Mouse (Mus musculus): Measurements from ENCODE around the gene Cdc42ep1. TPM values are rescaled to one million over a fixed set of nuclear protein-coding genes. Genes with fewer than 3 reads are reported as not detected.
A peak's percentile ranks its signal among the peaks of the same experiment; 100 is the strongest.
"Not testable (repeated sequence)": the region's sequence is repeated elsewhere in the genome, so short reads cannot be mapped to it uniquely, and the experiment has no call there.

Gene Cdc42ep1
- polyA plus RNA-seq, 3 experiments from 2014 or later, result not detected

DNA sequence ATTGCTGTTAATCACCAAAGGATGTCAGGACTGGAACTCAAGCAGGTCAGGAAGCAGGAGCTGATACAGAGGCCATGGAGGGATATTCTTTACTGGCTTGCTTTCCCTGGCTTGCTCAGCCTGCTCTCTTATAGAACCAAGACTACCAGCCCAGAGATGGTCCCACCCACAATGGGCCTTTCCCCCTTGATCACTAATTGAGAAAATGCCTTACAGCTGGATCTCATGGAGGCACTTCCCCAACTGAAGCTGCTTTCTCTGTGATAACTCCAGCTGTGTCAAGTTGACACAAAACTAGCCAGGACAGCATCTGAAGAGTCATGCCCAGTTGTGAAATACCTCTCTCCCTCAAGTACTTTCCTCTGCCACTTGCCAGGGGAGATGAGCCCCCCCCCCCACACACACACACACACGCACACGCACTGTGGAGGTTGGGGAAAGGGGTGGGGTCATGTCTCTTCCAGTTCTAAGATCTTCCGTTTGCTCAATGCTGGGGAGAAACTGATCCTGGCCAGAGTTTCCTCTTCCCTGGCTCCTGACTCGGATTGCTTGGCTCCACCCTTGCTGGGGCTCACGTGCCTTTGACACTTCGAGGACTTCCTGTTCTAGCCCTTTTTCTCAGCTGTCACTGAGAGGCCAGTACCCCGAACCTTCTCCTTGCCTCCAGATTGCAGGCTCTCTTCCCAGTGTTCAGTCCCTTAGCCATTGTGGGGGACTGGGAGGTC, 36.5 kb downstream of the Cdc42ep1 start:
- ATAC-seq, result not testable (repeated sequence)

DNA sequence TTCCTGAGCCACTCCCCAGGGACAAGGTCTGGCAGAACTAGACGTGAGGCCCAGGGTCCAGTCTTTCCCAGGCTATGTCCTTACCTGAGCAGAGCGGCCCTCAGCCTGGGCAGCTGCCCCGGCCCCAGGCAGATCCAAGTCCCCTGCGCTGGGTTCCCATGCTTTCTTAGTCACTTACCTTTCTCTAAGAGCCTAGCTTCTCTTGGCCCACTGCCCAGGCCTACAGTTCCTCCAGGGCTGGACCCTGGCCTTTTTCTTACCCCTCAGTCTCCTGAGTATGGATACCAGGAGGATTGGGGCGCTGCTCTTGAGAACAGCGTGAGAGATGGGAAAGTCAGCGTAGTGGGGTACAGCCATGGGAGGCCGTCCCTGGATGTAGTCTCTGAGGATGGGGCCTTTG, 38.0 kb downstream of the Cdc42ep1 start:
- no peak for ATAC-seq

DNA sequence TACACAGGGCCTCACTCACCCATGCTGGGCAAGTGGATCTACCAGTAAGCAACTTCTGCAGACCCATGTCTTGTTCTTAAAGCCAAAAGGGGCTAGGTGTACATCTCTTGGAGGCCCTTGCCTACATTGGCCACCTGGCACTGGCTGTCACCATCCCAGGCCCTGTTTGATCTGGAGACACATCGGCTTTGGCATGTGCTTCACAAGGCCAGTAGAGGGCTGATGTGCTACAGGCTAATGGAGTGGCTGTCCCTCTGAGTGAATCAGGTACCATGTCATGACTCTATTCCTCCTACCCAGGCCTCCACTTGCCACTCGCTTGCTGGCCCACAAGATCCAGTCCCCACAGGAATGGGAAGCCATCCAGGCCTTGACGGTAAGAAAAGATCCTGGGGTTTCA, 39.4 kb downstream of the Cdc42ep1 start:
- no peak for ATAC-seq

DNA sequence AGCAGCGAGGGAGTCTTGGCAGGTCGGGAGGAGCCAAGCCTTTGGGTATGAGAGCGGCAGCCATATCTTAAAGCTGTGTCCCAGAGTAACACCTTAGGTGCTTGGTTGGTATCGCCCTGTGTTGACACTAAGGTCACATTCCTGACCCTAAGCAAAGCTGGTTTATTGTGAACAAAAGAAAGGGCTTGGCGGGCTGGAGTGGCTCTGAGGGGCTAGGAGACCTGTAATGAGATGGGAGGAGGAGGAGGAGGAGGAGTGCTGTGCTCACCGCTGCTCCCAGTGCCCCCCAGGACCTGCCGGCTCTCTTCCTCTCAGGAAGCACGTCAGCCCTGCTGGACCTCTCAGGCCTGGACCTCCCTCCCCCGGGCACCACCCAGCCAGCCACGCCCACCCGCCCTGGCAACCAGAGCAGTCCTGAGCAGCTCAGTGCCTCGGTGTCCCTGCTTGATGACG, 47.0 kb downstream of the Cdc42ep1 start:
- ATAC-seq, result no peak

DNA sequence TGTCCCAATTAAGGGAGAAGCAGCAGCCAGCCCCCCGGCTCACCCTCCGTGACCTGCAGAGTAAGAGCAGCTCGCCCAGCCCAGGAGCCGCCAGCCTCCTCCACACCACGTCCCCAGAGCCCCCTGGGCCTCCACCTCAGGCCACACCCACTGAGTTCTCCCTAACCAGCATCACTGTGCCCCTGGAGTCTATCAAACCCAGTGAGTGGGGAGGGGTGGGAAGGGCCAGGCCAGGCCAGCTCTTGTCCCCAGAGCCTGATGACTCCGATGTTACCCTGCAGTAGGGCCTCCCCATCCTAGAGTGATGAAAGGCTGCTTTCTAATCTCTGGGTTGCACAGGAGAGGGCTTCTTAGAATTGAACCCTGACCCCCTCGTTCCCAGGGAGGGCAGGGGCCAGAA, 50.0 kb downstream of the Cdc42ep1 start:
- ATAC-seq, result no peak

DNA sequence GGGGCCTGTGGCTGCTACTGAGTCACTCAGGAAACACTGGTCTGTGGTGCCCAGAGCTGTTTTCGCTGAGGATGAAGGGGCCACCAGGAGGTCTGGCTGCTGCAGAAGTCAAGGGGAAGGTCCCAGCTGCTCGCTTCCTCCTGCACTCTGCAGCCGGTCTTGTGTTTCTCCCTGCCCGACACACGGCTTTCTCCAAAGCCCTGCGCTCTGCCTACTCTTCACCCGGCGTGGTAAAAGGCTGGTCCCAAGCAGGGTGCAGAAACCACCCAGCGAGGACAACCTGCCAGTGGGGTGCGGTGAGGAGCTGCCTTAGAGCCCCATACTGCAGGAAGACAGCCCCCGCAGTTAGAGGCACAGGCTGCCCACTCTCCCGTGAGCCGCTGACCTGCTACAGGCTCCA, 52.3 kb downstream of the Cdc42ep1 start:
- peak; percentile 11 for ATAC-seq

DNA sequence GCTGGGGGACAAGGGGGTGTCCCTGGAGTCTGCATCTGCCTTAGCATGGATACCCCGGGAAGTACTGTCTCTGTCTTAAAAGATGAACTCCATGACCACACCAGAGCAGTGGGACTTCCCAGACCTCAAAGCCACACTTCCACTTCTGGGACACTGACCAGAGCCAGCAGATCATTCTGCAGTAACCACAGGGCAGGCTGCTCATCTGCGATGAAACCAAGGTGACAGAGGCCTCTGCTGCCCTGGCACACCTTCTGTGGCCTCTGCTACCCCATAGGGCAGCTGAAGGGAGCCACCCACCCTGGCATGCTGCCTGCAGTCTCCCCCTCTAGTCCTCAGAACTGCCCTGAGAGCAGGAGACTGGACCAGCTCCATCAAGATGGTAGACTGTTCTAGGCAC, 53.3 kb downstream of the Cdc42ep1 start:
- no peak for ATAC-seq

DNA sequence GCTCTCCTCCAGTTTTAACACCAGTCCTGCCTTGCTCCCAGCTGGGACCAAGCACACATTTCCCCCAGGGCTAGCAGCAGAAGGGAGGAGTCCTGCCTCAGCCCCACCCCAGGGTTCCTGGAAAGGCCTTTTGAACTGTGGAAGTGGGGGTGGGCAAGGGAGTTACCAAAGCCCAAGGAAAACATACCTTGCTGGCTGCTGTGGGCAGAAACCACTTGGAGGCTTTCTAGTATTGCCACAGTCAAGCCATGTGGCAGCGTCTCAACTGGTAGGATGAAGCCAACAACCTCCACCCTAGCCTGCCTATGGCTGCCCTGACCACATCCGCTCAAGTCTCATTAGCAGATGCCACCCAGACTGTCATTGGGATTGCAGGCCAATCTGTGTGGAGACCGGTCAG, 53.7 kb downstream of the Cdc42ep1 start:
- ATAC-seq, result peak; percentile 60

DNA sequence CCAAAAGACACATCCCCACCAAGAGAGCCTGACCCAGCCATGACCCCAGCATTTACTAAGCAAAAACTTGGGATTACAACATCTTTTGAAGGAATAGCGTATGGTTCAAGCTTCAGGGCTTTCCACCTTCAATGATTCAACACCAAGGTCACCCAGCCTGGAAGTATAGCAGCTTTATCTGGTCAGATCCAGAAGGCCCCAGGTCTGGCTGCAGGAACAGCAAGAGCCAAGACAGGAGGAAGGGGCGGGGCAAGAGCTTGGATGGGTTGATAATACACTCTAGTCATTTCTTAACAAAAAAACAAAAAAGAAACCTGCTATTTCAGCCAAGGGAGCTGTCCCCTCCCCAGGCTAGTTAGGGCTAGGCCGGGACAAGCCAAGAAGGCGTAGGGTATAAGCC, 55.1 kb downstream of the Cdc42ep1 start:
- ATAC-seq, result no peak

DNA sequence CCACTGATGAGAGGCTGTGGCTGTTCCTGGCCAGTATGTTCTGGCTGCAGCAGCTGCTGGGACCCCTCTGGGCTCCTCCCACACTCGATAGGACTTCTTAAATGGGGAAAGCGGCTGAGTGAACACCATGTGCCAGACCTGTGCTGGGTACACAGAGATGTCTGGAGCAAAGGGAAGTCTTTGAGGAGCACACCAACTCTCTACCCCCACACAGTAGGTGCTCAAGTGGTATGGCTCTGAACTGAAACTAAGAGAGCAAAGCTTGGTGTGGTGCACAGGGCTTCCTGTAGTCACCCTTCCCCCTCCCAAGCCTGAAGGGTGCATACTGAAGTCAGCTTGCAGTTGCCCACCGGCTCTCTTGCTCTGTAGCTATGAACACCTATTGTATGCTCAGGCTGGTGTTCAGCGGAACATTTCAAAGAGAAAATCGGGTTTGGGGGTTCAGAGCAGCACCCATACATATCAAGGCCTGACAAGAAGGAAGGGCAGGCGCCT, 56.1 kb downstream of the Cdc42ep1 start:
- ATAC-seq, result peak; percentile 59

DNA sequence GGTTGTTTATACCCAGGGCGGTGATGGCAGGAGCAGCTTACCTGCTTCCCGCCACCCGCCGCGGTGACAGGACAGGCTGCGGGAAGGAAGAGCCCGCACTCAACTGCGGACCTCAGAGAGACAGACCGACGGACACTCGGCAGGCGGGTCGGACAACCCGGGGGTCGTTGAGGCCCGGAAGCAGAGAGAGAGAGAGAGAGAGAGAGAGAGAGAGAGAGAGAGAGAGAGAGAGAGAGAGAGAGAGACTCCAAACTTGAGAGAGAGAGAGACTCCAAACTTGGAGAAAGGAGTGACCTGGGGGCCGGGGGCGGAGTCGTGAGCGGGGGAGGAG, 57.0 kb downstream of the Cdc42ep1 start, which contains the start of gene Gm49510:
Gm49510 (plus strand) TSS at position 259 of the 331 bp plus-strand sequence.
- ATAC-seq, result no peak

DNA sequence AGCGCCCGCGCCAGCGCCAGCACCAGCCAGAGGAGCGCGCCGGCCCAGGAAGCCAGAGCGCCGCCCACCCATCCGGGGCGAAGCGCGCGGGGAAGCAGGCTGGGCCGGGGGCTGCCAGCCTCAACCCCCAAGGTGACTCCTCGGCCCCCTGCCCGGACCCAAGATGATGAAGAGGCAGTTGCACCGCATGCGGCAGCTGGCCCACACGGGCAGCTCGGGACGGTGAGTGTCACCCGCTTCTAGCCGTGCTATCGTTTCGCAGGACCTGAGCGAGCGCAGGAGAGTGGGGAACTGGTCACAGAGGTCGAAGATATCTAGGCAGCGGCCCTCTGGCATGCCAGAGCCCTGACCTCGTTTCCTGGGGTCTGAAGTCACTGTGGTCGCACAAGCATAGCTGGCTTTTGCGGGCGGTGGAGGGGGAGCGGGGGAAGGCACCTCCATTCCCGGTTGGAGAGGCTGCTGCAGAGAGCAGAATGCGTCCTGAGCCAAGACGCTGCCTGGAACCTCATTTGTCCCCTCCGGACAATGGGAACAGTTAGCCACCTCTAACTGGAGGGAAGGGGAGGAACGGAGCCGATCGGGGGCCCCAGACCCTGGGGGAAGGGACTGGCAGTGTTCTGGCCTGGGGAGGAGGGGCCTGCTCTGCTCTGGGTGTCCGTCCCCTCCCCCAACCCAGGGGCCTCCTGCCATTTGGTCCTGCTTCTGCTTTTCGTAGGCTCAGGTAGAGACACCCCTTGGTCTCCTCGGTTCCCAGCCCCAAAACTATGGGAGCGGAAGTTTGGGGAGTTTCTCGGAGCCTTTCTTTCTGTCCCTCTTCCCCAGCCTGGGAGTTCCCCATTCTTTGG, 57.5 kb downstream of the Cdc42ep1 start, which contains the start of gene Sh3bp1:
Sh3bp1 (plus strand) TSS at position 29 of the 845 bp plus-strand sequence.
- ATAC-seq, result peak; percentile 53

Other genes with a start within 250 kb of the Cdc42ep1 start
- 100 to 1,000 TPM; 236 to 339 (median 298) TPM for gene Cyth4, start 245.6 kb upstream of the Cdc42ep1 start, polyA plus RNA-seq (2017; shearing (Covaris generic))
- gene Elfn2, start 123.9 kb upstream of the Cdc42ep1 start, polyA plus RNA-seq (2017; shearing (Covaris generic)), result under 1 TPM in 1 of 3 experiments, not detected in 2; 0.05 TPM
- 10 to 100 TPM; 45.8 to 70.7 (median 62.8) TPM for gene Mfng, start 69.1 kb upstream of the Cdc42ep1 start, polyA plus RNA-seq (2017; shearing (Covaris generic))
- gene Card10, start 39.6 kb upstream of the Cdc42ep1 start, polyA plus RNA-seq (2017; shearing (Covaris generic)), result under 1 TPM; 0.15 to 0.26 (median 0.19) TPM
- not detected for gene Lgals2, start 12.9 kb downstream of the Cdc42ep1 start, polyA plus RNA-seq (2017; shearing (Covaris generic))
- 10 to 100 TPM; 11.9 to 22.5 (median 16.1) TPM for gene Gga1, start 34.6 kb downstream of the Cdc42ep1 start, polyA plus RNA-seq (2017; shearing (Covaris generic))
- gene Gm49510, start 57.0 kb downstream of the Cdc42ep1 start, polyA plus RNA-seq (2017; shearing (Covaris generic)), result not detected
- gene Sh3bp1, start 57.1 kb downstream of the Cdc42ep1 start, polyA plus RNA-seq (2017; shearing (Covaris generic)), result 10 to 100 TPM; 49.5 to 72.6 (median 52.6) TPM
- gene Pdxp, start 71.3 kb downstream of the Cdc42ep1 start, polyA plus RNA-seq (2017; shearing (Covaris generic)), result 1 to 10 TPM in 2 of 3 experiments, under 1 TPM in 1; 0.94 to 3.8 (median 3.3) TPM
- 1,000 to 10,000 TPM in 1 of 3 experiments, 100 to 1,000 TPM in 2; 309 to 2,729 (median 443) TPM for gene Lgals1, start 84.1 kb downstream of the Cdc42ep1 start, polyA plus RNA-seq (2017; shearing (Covaris generic))
- 10 to 100 TPM; 38.8 to 53.8 (median 51.1) TPM for gene Nol12, start 92.3 kb downstream of the Cdc42ep1 start, polyA plus RNA-seq (2017; shearing (Covaris generic))
- gene Triobp, start 105.1 kb downstream of the Cdc42ep1 start, polyA plus RNA-seq (2017; shearing (Covaris generic)), result 10 to 100 TPM; 14.8 to 27.1 (median 20.3) TPM
- gene H1f0, start 185.8 kb downstream of the Cdc42ep1 start, polyA plus RNA-seq (2017; shearing (Covaris generic)), result 10 to 100 TPM; 31.0 to 52.3 (median 36.9) TPM
- gene Galr3, start 199.3 kb downstream of the Cdc42ep1 start, polyA plus RNA-seq (2017; shearing (Covaris generic)), result not detected
- gene Ankrd54, start 220.3 kb downstream of the Cdc42ep1 start, polyA plus RNA-seq (2017; shearing (Covaris generic)), result 10 to 100 TPM in 1 of 3 experiments, 1 to 10 TPM in 2; 5.5 to 10.8 (median 9.2) TPM
- 100 to 1,000 TPM; 224 to 286 (median 240) TPM for gene Eif3l, start 232.6 kb downstream of the Cdc42ep1 start, polyA plus RNA-seq (2017; shearing (Covaris generic))